11 mouse cellular contexts compared by ENCODE assay signal in genomic region chr3:27118227-27118626, GRCm38 (mm10). TPM values are rescaled to one million over a fixed set of nuclear protein-coding genes. Genes with fewer than 3 reads are reported as not detected.
DNase-seq lines count a peak whose midpoint lies in the region; ATAC-seq and TF ChIP-seq lines count a peak whose summit lies in the region.
"Had no signal": no experiment of that assay in that cellular context is flagged by ENCODE, and none has a peak within 500 bp of the region (broad histone marks: within the 10 kb centered on the region; RNA-seq: fewer than 3 reads in every experiment).

No protein-coding gene starts in this region.

- H3K9ac ChIP-seq in kidney, embryonic 14.5 days (ENCODE audit: low read depth, low read length) = no peak overlapping the region
- no peak overlapping the region for H3K9ac ChIP-seq in MEL (ENCODE audit: control insufficient read depth, low read depth, low read length, poor library complexity, severe bottlenecking)
- no peak overlapping the region for H3K9ac ChIP-seq in neural tube, embryonic 15.5 days (replicated peaks)

- TF ChIP-seq EP300 in MEL (IDR thresholded peaks at IDR 0.05; ENCODE audit: low read depth in 1 of 2, low read length in 2 of 2) = no peak

- DNase-seq in kidney, adult 18-20 months = peak; percentile 43
- peak; percentile 35 for DNase-seq in MEL (ENCODE audit: low read depth, low spot score)
- peak; percentile 35 for DNase-seq in adrenal gland, postnatal 25 days
- DNase-seq in lung, postnatal 14 days = peak; percentile 37
- DNase-seq in neural tube, embryonic 10.5 days (ENCODE audit: extremely low spot score, low spot score) = no peak
- no peak for DNase-seq in spleen, postnatal 14 days (ENCODE audit: low spot score in 2 of 2)
- DNase-seq: cerebellum, postnatal 36 days; heart, postnatal 4 days; right cerebral cortex, adult 18-20 months had no signal

- 90% methylated on average over 4 of the region's 4 CpGs for WGBS in kidney, embryonic 14.5 days
- WGBS in neural tube, embryonic 15.5 days = 85% methylated on average over 4 of the region's 4 CpGs

- peaks cover 73% of the 10 kb centered on the region for H3K36me3 ChIP-seq in kidney, embryonic 14.5 days (ENCODE audit: control insufficient read depth, insufficient read depth, low read length)
- peaks cover 23 to 37% of the 10 kb centered on the region in 2 experiments for H3K36me3 ChIP-seq in MEL (ENCODE audit: control insufficient read depth in 1 of 2, insufficient read depth in 2 of 2, low read length in 2 of 2)
- no peaks in the 10 kb centered on the region for H3K36me3 ChIP-seq in neural tube, embryonic 15.5 days

- no peaks in the 10 kb centered on the region for H3K9me3 ChIP-seq in kidney, embryonic 14.5 days (ENCODE audit: control insufficient read depth, low read length)
- H3K9me3 ChIP-seq in MEL (replicated peaks; ENCODE audit: insufficient read depth, low read length) = no peaks in the 10 kb centered on the region
- H3K9me3 ChIP-seq in neural tube, embryonic 15.5 days (replicated peaks) = no peaks in the 10 kb centered on the region

- TF ChIP-seq RAD21 in MEL (IDR thresholded peaks at IDR 0.05; ENCODE audit: low read depth, low read length) = no peak

- no peaks in the 10 kb centered on the region for H3K27me3 ChIP-seq in kidney, embryonic 14.5 days (ENCODE audit: control insufficient read depth, insufficient read depth, low read length)
- H3K27me3 ChIP-seq in MEL (ENCODE audit: control insufficient read depth in 1 of 2, insufficient read depth in 2 of 2, low read length in 2 of 2) = no peaks in the 10 kb centered on the region
- no peaks in the 10 kb centered on the region for H3K27me3 ChIP-seq in neural tube, embryonic 15.5 days (replicated peaks)

- H3K4me3 ChIP-seq in kidney, embryonic 14.5 days (ENCODE audit: low read length) = no peak overlapping the region
- H3K4me3 ChIP-seq in MEL (ENCODE audit: control insufficient read depth in 1 of 2, insufficient read depth in 1 of 2, low read depth in 2 of 2, low read length in 2 of 2) = no peak overlapping the region
- no peak overlapping the region for H3K4me3 ChIP-seq in neural tube, embryonic 15.5 days (replicated peaks)

- no peak overlapping the region for H3K4me2 ChIP-seq in kidney, embryonic 14.5 days (replicated peaks; ENCODE audit: low read depth, low read length)
- H3K4me2 ChIP-seq in neural tube, embryonic 15.5 days = no peak overlapping the region

- H3K79me2 ChIP-seq in MEL (ENCODE audit: control insufficient read depth, insufficient read depth, low read length, poor library complexity) = no peaks in the 10 kb centered on the region; the same call in 1 of the 2 replicates

- H3K4me1 ChIP-seq in kidney, embryonic 14.5 days (ENCODE audit: control insufficient read depth, insufficient read depth, low read length) = no peaks in the 10 kb centered on the region
- H3K4me1 ChIP-seq in MEL (ENCODE audit: control insufficient read depth in 1 of 2, insufficient read depth in 2 of 2, low read length in 2 of 2) = peaks cover 5 to 10% of the 10 kb centered on the region in 2 experiments; a peak in 3 of 4 replicates
- no peaks in the 10 kb centered on the region for H3K4me1 ChIP-seq in neural tube, embryonic 15.5 days

- H3K27ac ChIP-seq in kidney, embryonic 14.5 days (ENCODE audit: low read depth, low read length) = no peak overlapping the region
- no peak overlapping the region for H3K27ac ChIP-seq in MEL (ENCODE audit: control insufficient read depth, low read depth, low read length)
- H3K27ac ChIP-seq in neural tube, embryonic 15.5 days (replicated peaks) = no peak overlapping the region

- no peak for ATAC-seq in kidney, embryonic 14.5 days (ENCODE audit: low FRiP score, low TSS enrichment)
- no peak for ATAC-seq in neural tube, embryonic 15.5 days (ENCODE audit: low FRiP score)

- TF ChIP-seq CTCF in MEL (IDR thresholded peaks at IDR 0.05 in 2 of 3, conservative IDR thresholded peaks at IDR 0.05 in 1 of 3; ENCODE audit: control insufficient read depth in 1 of 3, insufficient read depth in 1 of 3, low read depth in 2 of 3, low read length in 3 of 3, poor library complexity in 1 of 3, severe bottlenecking in 1 of 3) = peak in 2 of 3 experiments; percentile 37 to 41; a peak in 4 of 6 replicates

- no peak for TF ChIP-seq POLR2A in MEL (IDR thresholded peaks at IDR 0.05; ENCODE audit: control insufficient read depth in 1 of 2, insufficient read depth in 1 of 2, low read depth in 1 of 2, low read length in 2 of 2, poor library complexity in 1 of 2)

TF ChIP-seq in MEL, 35 proteins besides CTCF, POLR2A, EP300 and RAD21:
- TF ChIP-seq MAZ (IDR thresholded peaks at IDR 0.05; ENCODE audit: low read depth, low read length) (no peak), MAX (IDR thresholded peaks at IDR 0.05; ENCODE audit: low read length) (no peak), POLR2AphosphoS5 (IDR thresholded peaks at IDR 0.05; ENCODE audit: borderline replicate concordance, low read depth, low read length) (no peak), GATA1 (IDR thresholded peaks at IDR 0.05; ENCODE audit: low read depth, low read length) (0 out of 2 replicates have a peak, but pooled peaks have one; percentile 33), UBTF (IDR thresholded peaks at IDR 0.05; ENCODE audit: borderline replicate concordance, insufficient read depth, low read depth, low read length) (no peak)

RNA-seq across cellular contexts. Expression of gene Ect2, which starts 35.5 kb away (rescaled TPM):
- polyA plus RNA-seq in kidney, embryonic 14.5 days (2014; fragmentation: Nextera tagmentation; extraction: Ambion mirVana) = 43.3 and 69.8 TPM in 2 replicates
- 22.6 and 29.9 TPM in 2 replicates for total RNA-seq in MEL (2012; rRNA removed)
- 10 to 100 TPM; 31.5 to 48.5 TPM for polyA plus RNA-seq in MEL (2012; ENCODE audit: insufficient read depth in 1 of 2, insufficient read length in 2 of 2, low read depth in 1 of 2, low replicate concordance in 2 of 2, missing spikeins in 1 of 2)
- 8.7 and 16.0 TPM in 2 replicates for total RNA-seq in adrenal gland, postnatal 25 days (2021)
- polyA plus RNA-seq in neural tube, embryonic 15.5 days (2015; fragmentation: Nextera tagmentation; extraction: Ambion mirVana) = 6.0 and 15.9 TPM in 2 replicates

Comparison
In these comparisons a context has a peak if more than half of its experiments do, and no peak if none do; other contexts are left out.
1. DNase-seq: peak in kidney, adult 18-20 months (single experiment), MEL (single experiment), adrenal gland, postnatal 25 days (single experiment) and lung, postnatal 14 days (single experiment); none in neural tube, embryonic 10.5 days (single experiment) and spleen, postnatal 14 days (0 of 2).